Mouse (Mus musculus) neural tube, embryonic 13.5 days (tissue): Measurements from ENCODE around the gene Hcrt. TPM values are rescaled to one million over a fixed set of nuclear protein-coding genes. Genes with fewer than 3 reads are reported as not detected.

Source experiments
- ATAC-seq: fragments of 200-750 bp; cut with Nextera tagmentation; 2 replicates; pipeline ENCODE4 v1.8.0; 2017; ENCODE audit warnings: low read depth, mild to moderate bottlenecking, moderate TSS enrichment, moderate library complexity
- H3K27ac ChIP-seq: fragments of 300-500 bp; sonication (generic); replicated peaks from 2 replicates; pipeline ENCODE4 v1.5.1; 2015; ENCODE audit warnings: moderate library complexity, mild to moderate bottlenecking, inconsistent platforms
- H3K27me3 ChIP-seq: fragments of 300-500 bp; sonication (generic); 2 replicates; pipeline ENCODE4 v1.6.1; 2015; ENCODE audit warnings: mild to moderate bottlenecking, inconsistent platforms
- H3K36me3 ChIP-seq: fragments of 300-500 bp; sonication (generic); 2 replicates; pipeline ENCODE4 v1.6.1; 2015; ENCODE audit warnings: mild to moderate bottlenecking, inconsistent platforms
- H3K4me1 ChIP-seq: fragments of 300-500 bp; sonication (generic); replicated peaks from 2 replicates; pipeline ENCODE4 v1.6.1; 2015; ENCODE audit warnings: inconsistent platforms
- H3K4me2 ChIP-seq: fragments of 300-500 bp; sonication (generic); 2 replicates; pipeline ENCODE4 v1.6.1; 2015; ENCODE audit warnings: inconsistent platforms, mild to moderate bottlenecking, moderate library complexity
- H3K4me3 ChIP-seq: fragments of 300-500 bp; sonication (generic); 2 replicates; pipeline ENCODE4 v1.5.1; 2015; ENCODE audit warnings: mild to moderate bottlenecking, inconsistent platforms
- H3K9ac ChIP-seq: fragments of 300-500 bp; sonication (generic); 2 replicates; pipeline ENCODE4 v1.6.1; 2015; ENCODE audit warnings: moderate library complexity, mild to moderate bottlenecking, inconsistent platforms
- H3K9me3 ChIP-seq: fragments of 300-500 bp; sonication (generic); 2 replicates; pipeline ENCODE4 v1.6.1; 2016; ENCODE audit warnings: inconsistent platforms
- WGBS: fragments of 180-500 bp; shearing (Covaris S2); methylation state at CpG from one replicate; pipeline ENCODE4 v1.1.7; 2015; 5-methylcytosine and 5-hydroxymethylcytosine counted together
- polyA plus RNA-seq: library from polyadenylated mRNA; unstranded; fragments of >200 nt; fragmentation: Nextera tagmentation; extraction: Ambion mirVana; gene quantifications from 2 replicates; pipeline ENCODE4 v1.2.1, GENCODE M21; 2015

Hcrt gene
- polyA plus RNA-seq, 1 experiment from 2014 or later: not detected

DNA sequence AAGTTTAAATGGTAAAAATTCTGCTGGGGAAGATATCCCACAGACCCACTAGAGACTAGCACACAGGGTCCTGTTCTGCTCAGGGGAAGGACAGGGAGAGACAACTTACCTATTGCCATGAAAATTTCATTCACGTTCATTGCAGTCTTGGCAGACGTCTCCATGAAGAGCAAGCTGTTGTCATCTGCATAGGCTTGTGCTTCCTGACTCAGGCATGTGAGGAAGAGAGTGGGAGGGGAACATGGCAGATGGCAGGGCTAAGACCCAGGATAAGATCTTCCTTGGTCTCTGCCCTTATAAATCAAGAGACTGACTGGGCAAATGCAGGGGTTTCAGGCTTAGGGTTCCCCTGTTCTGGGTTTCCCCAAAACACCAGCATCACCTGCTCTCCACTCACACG, 46.1 kb downstream of the Hcrt start:
- Histone ChIP-seq H3K36me3 (peaks cover 51% of the 10 kb centered on the region), H3K9ac (no peak overlapping the region)
- 87% methylated on average over 3 of the region's 3 CpGs for WGBS

DNA sequence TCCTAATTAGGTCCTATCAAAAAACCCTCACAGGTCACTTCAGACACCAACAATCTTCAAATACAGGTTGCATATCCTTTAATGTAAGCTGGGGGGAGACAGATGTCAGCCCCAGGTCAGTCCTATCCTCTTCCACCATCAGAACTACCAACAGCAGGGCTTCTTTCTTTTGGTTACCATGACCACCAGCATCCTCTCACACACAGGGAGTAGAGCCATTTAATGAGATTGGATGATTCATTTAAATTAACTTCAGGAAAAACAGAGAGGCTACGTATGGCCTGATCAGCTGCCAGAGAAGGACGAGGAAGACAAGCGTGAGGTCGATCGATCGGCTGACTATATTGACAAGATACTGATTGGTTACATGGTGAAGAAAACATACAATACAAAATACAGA, 47.8 kb downstream of the Hcrt start:
- no peak for ATAC-seq

More for the DNA sequence above, 46.1 kb downstream of the Hcrt start:
- H3K27me3 ChIP-seq: no peaks in the 10 kb centered on the region
- H3K4me3 ChIP-seq: no peak overlapping the region
- H3K4me2 ChIP-seq: no peak overlapping the region
- no peak for ATAC-seq
- H3K4me1 ChIP-seq: peaks cover 38% of the 10 kb centered on the region
- H3K9me3 ChIP-seq: no peaks in the 10 kb centered on the region
- H3K27ac ChIP-seq: no peak overlapping the region

DNA sequence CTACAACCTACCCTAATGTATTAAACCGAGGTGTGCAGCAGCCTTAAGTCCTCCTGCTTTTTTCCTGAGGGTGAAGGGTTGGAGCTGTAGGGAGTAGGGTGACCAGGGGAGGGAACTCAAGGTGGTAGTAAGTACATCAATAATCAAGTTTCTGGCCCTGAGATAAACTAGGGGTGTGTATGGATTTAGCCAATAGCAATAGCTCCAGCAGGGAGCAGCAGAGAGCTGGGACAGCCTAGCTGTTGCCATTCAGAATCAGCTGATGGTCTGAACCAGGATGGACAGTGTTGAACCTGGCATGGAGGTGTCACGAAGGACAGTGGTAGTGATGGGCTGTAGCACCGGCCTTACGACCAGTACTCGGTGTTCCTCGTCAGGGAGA, 48.2 kb downstream of the Hcrt start:
- H3K4me2 ChIP-seq: peak overlapping the region; percentile 43; the same call in 1 of the 2 replicates
- peaks cover 28% of the 10 kb centered on the region for H3K4me1 ChIP-seq
- WGBS: 47% methylated on average over 6 of the region's 6 CpGs
- no peaks in the 10 kb centered on the region for H3K9me3 ChIP-seq
- H3K36me3 ChIP-seq: peaks cover 58% of the 10 kb centered on the region
- 0 out of 2 replicates have a peak overlapping the region, but pooled peaks have one; percentile 63 for H3K9ac ChIP-seq
- no peak overlapping the region for H3K4me3 ChIP-seq
- peak overlapping the region; percentile 14; the same call in 1 of the 2 replicates for H3K27ac ChIP-seq
- no peak for ATAC-seq
- H3K27me3 ChIP-seq: no peaks in the 10 kb centered on the region

More for the DNA sequence above, 47.8 kb downstream of the Hcrt start:
- H3K4me3 ChIP-seq: no peak overlapping the region
- peaks cover 59% of the 10 kb centered on the region for H3K36me3 ChIP-seq
- no peak overlapping the region for H3K9ac ChIP-seq
- no peak overlapping the region for H3K27ac ChIP-seq
- H3K9me3 ChIP-seq: no peaks in the 10 kb centered on the region
- peaks cover 31% of the 10 kb centered on the region for H3K4me1 ChIP-seq
- H3K4me2 ChIP-seq: no peak overlapping the region
- 81% methylated on average over 6 of the region's 6 CpGs for WGBS
- no peaks in the 10 kb centered on the region for H3K27me3 ChIP-seq

DNA sequence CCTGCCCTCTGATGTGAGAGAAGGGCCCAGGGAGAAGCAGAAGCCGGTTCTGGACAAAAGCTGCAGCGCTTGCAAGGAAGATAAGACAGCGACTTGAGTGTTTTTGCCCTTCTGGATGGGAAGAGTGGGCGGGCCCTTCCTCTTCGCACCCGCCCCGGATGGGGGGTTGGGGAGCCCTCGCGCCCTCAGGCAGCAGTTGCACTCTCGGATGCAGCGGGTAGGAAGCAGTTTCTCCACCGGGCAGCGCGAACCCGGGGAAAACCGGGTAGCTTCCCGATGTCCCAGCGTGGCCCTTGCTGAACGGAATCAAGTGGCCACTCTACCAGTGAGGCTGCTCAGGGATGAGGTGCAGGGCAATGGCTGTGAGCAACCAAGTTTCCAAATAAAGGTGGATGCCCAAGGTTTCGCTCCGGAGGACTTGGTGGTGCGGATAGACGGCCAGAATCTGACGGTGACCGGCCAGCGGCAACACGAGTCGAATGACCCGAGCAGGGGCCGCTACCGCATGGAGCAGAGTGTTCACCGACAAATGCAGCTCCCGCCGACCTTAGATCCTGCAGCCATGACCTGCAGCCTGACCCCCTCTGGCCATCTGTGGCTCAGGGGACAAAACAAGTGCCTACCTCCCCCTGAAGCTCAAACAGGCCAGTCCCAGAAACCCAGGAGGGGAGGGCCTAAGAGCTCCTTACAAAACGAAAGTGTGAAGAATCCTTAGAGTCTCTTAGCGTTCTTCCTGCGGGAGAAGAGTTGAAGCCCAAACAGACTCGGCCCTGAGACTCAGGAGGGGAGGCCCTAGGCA, 48.8 kb downstream of the Hcrt start, which contains the start of gene Hspb9:
Gene Hspb9 (plus strand): TSS at position 116 of the 799 bp plus-strand sequence.
- H3K9me3 ChIP-seq: no peaks in the 10 kb centered on the region
- H3K27ac ChIP-seq: peak within 1 kb of the TSS; percentile 14; the same call in 1 of the 2 replicates
- peaks cover 60% of the 10 kb centered on the region for H3K36me3 ChIP-seq
- ATAC-seq: no peak
- peak within 1 kb of the TSS; percentile 7 for H3K4me3 ChIP-seq
- 6% methylated on average over 38 of the region's 38 CpGs for WGBS
- peak within 1 kb of the TSS; percentile 67 for H3K4me2 ChIP-seq
- peak within 1 kb of the TSS; percentile 63 for H3K9ac ChIP-seq
- H3K4me1 ChIP-seq: peaks cover 28% of the 10 kb centered on the region
- no peaks in the 10 kb centered on the region for H3K27me3 ChIP-seq

DNA sequence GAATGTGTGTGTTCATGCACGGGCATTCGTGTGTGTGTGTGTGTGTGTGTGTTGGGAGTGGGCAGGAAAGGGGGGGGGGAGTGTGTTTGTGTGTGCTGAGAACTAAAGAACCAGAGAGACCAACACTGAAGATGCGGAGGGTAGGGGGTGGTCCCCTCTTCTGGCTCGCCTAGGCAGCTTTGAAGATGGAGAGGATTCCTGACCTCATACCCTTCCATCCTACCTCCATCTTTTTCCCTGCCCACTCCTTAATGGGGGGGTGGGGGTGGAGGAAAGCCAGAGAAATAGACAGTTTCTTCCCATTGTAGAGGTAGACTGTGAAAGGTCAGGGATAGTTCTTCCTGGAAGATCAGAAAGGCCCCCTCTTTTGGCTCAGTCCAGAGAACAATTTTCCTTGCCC, 49.6 kb downstream of the Hcrt start:
- no peaks in the 10 kb centered on the region for H3K27me3 ChIP-seq
- H3K9ac ChIP-seq: peak overlapping the region; percentile 63; the same call in 1 of the 2 replicates
- ATAC-seq: no peak
- no peaks in the 10 kb centered on the region for H3K9me3 ChIP-seq
- H3K36me3 ChIP-seq: peaks cover 60% of the 10 kb centered on the region
- WGBS: 58% methylated on average over 4 of the region's 4 CpGs
- H3K4me3 ChIP-seq: no peak overlapping the region
- no peak overlapping the region for H3K27ac ChIP-seq
- no peak overlapping the region for H3K4me2 ChIP-seq
- H3K4me1 ChIP-seq: peaks cover 28% of the 10 kb centered on the region

DNA sequence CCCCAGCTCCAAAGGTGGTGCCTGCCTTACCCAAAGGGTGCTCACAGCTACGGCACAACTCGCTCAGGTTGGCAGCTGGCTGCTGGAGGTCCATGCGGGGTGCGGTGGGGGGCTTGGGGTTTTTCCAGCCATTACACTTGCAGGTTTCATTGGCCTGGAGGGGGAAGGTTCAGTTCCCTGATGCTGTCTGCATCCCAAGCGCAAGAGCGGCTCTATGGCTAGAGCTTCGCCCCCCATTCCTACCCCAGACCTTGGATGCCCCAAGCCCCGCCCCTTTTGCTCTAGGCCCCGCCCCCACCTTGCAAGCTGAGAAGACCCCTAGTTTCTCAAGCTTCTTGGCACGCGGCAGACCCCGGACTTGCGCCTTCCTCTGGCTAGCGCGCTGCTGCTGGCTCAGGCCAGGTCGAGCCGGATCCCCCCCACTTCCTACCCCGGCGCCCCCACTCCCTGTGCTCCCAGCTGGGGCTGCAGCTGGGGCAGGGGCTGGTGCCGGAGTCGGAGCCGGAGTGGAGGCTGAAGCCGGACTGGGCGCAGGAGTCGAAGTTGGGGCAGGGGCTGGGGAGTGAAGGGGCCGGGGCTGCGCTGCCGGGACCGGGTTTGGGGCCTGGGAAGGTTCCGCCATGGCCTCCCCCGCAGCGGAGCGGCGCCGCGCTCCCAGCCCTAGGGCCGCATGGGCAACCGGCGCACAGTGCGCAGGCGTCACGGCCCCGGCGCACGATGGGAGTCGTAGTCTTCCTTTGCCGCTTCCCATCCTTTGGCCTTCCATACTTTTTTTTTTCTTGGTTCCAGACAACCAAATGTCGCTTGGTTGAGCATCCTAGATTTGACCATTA, 50.7 kb downstream of the Hcrt start, which contains the start of gene Kat2a:
Gene Kat2a (minus strand): TSS at position 683 of the 833 bp plus-strand sequence.
- H3K4me2 ChIP-seq: peak within 1 kb of the TSS; percentile 67
- peaks cover 28% of the 10 kb centered on the region for H3K4me1 ChIP-seq
- H3K4me3 ChIP-seq: peak within 1 kb of the TSS; percentile 72
- no peaks in the 10 kb centered on the region for H3K27me3 ChIP-seq
- peaks cover 60% of the 10 kb centered on the region for H3K36me3 ChIP-seq
- 2% methylated on average over 43 of the region's 48 CpGs for WGBS
- H3K27ac ChIP-seq: peak within 1 kb of the TSS; percentile 69
- H3K9me3 ChIP-seq: no peaks in the 10 kb centered on the region
- peak within 1 kb of the TSS; percentile 81 for H3K9ac ChIP-seq
- ATAC-seq: peak; percentile 94

Other genes starting within 250 kb of the Hcrt start
- 267 and 279 TPM in 2 replicates for gene Acly, start 234.9 kb downstream of the Hcrt start, polyA plus RNA-seq
- 2.4 and 2.7 TPM in 2 replicates for gene Ttc25, start 217.3 kb downstream of the Hcrt start, polyA plus RNA-seq
- gene Cnp, start 188.0 kb downstream of the Hcrt start, polyA plus RNA-seq: 46.0 and 53.2 TPM in 2 replicates
- 109 and 112 TPM in 2 replicates for gene Nkiras2, start 143.7 kb downstream of the Hcrt start, polyA plus RNA-seq
- 304 and 317 TPM in 2 replicates for gene Dnajc7, start 142.8 kb downstream of the Hcrt start, polyA plus RNA-seq
- gene Zfp385c, start 70.5 kb downstream of the Hcrt start, polyA plus RNA-seq: 0.10 and 0.21 TPM in 2 replicates
- gene Dhx58, start 58.7 kb downstream of the Hcrt start, polyA plus RNA-seq: 2.1 and 4.1 TPM in 2 replicates
- gene Kat2a, start 50.5 kb downstream of the Hcrt start, polyA plus RNA-seq: 54.7 TPM in 2 replicates
- 0.43 TPM in 1 of 2 replicates, not detected in the other for gene Hspb9, start 49.1 kb downstream of the Hcrt start, polyA plus RNA-seq
- gene Rab5c, start 24.7 kb downstream of the Hcrt start, polyA plus RNA-seq: 30.0 and 35.1 TPM in 2 replicates
- 4.8 and 5.3 TPM in 2 replicates for gene Kcnh4, start 3.0 kb downstream of the Hcrt start, polyA plus RNA-seq
- 4.7 and 5.0 TPM in 2 replicates for gene Ghdc, start 8.0 kb upstream of the Hcrt start, polyA plus RNA-seq
- 17.2 TPM in 2 replicates for gene Stat5b, start 87.8 kb upstream of the Hcrt start, polyA plus RNA-seq
- 1.6 and 1.9 TPM in 2 replicates for gene Stat5a, start 96.4 kb upstream of the Hcrt start, polyA plus RNA-seq
- gene Stat3, start 176.6 kb upstream of the Hcrt start, polyA plus RNA-seq: 72.3 and 82.3 TPM in 2 replicates
- 46.7 and 49.3 TPM in 2 replicates for gene Cavin1, start 208.0 kb upstream of the Hcrt start, polyA plus RNA-seq
- gene Atp6v0a1, start 246.5 kb upstream of the Hcrt start, polyA plus RNA-seq: 111 and 121 TPM in 2 replicates